Mouse (Mus musculus) embryonic facial prominence, embryonic 15.5 days (tissue): ENCODE measurements around the gene Hoxd10. TPM values are rescaled to one million over a fixed set of nuclear protein-coding genes. Genes with fewer than 3 reads are reported as not detected.

ENCODE experiments used
- ATAC-seq: fragments of 200-750 bp; cut with Nextera tagmentation; 2 replicates; pipeline ENCODE4 v1.8.0; 2017; ENCODE audit warnings: low read depth, moderate TSS enrichment; ENCODE audit not compliant: insufficient number of reproducible peaks, low FRiP score, low TSS enrichment
- H3K27ac ChIP-seq: fragments of 300-500 bp; sonication (generic); replicated peaks from 2 replicates; pipeline ENCODE4 v1.5.1; 2015; ENCODE audit warnings: mild to moderate bottlenecking, inconsistent platforms
- H3K27me3 ChIP-seq: fragments of 300-500 bp; sonication (generic); 2 replicates; pipeline ENCODE4 v1.6.1; 2015; ENCODE audit warnings: inconsistent platforms
- H3K36me3 ChIP-seq: fragments of 300-500 bp; sonication (generic); 2 replicates; pipeline ENCODE4 v1.6.1; 2015; ENCODE audit warnings: mild to moderate bottlenecking, inconsistent platforms
- H3K4me1 ChIP-seq: fragments of 300-500 bp; sonication (generic); 2 replicates; pipeline ENCODE4 v1.6.1; 2015; ENCODE audit warnings: inconsistent platforms
- H3K4me2 ChIP-seq: fragments of 300-500 bp; sonication (generic); replicated peaks from 2 replicates; pipeline ENCODE4 v1.6.1; 2015; ENCODE audit warnings: mild to moderate bottlenecking, inconsistent platforms
- H3K4me3 ChIP-seq: fragments of 300-500 bp; sonication (generic); replicated peaks from 2 replicates; pipeline ENCODE4 v1.5.1; 2015; ENCODE audit warnings: mild to moderate bottlenecking, inconsistent platforms
- H3K9ac ChIP-seq: fragments of 300-500 bp; sonication (generic); 2 replicates; pipeline ENCODE4 v1.6.1; 2015; ENCODE audit warnings: inconsistent platforms
- H3K9me3 ChIP-seq: fragments of 300-500 bp; sonication (generic); replicated peaks from 2 replicates; pipeline ENCODE4 v1.6.1; 2016; ENCODE audit warnings: inconsistent platforms
- whole genome bisulfite sequencing: fragments of 180-500 bp; shearing (Covaris S2); methylation state at CpG from one replicate; pipeline ENCODE4 v1.1.7; 2015; 5-methylcytosine and 5-hydroxymethylcytosine counted together
- polyA plus RNA-seq: library from polyadenylated mRNA; unstranded; fragments of >200 nt; fragmentation: Nextera tagmentation; extraction: Ambion mirVana; gene quantifications from 2 replicates; pipeline ENCODE4 v1.2.1, GENCODE M21; 2015

The Hoxd10 gene
- polyA plus RNA-seq, 1 experiment from 2014 or later = 0.57 TPM

DNA sequence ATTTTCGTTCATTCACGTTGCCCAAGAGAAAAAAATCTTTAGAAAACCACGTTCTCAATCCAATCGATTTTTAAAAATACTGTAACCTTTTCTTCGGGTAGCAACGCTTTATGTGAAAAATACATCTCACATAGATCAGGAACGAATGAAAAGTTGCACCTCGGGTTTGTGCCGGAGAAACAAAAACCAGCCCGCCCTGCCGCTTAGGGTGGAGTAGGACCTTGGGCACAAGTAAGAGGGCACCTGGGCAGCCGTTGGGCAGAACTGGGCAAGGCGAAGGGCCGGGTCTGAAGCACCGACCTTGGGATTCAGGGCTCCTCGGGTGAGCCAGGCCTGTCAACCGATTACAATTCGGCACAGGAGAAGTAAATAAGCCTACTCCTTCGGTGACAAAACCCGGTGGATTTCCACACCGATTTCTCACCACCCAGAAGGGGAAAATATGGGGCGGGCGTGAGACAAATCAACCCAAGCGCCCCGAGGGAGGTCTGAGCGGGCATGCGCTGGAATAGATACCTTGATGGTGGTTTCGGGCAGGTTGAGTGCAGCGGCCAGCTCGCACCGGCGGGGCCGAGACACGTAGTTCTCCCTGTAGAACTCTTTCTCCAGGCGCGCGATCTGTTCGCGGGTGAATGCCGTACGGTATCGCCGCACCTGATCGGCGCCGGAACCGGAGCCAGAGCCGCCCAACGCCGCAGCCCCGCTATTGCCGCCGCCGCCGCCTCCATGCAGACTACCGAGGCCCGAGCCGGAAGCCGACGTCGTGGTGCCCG, 34.3 kb upstream of the Hoxd10 start:
- Histone ChIP-seq H3K27me3 (peaks cover 86% of the 10 kb centered on the region), H3K9ac (no peak overlapping the region), H3K27ac (no peak overlapping the region), H3K36me3 (no peaks in the 10 kb centered on the region), H3K4me2 (peak overlapping the region; percentile 29), H3K4me3 (peak overlapping the region; percentile 21; the same call in 1 of the 2 replicates), H3K4me1 (peaks cover 34% of the 10 kb centered on the region), H3K9me3 (no peaks in the 10 kb centered on the region)
- WGBS = 3% methylated on average over 62 of the region's 62 CpGs
- no peak for ATAC-seq

DNA sequence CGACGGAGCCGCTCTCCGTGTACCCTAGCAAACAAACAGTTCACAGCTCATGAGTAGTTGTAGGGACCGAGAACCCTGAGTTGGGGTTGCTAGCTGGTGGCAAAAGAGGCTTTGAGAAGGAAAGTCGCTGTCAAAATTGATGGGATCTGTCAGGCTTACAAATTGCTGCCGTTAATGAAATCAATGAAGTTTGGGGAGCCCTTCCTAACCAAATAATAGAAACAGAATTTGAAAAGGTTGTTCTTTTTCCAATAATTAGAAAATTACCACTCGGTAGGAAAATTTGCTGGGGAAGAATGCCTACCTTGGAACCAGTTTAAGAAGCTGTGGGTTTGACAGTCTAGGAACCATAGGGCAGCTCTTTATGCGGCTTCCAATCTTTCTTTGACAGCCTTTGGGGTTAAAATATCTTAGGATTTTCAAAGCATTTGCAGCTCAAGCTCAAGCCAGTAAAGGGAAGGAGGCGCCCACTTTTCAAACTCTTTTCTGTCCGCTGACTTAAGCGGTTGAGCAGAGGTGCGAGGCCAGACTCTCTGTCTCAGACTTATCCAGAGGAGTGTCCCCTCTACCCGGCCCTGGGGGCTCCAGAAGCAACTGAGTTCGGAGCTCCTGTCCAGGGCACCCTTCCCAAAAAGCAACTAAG, 33.6 kb upstream of the Hoxd10 start:
- WGBS = 2% methylated on average over 15 of the region's 15 CpGs
- Histone ChIP-seq H3K9ac (no peak overlapping the region), H3K4me3 (peak overlapping the region; percentile 21; the same call in 1 of the 2 replicates), H3K4me1 (peaks cover 34% of the 10 kb centered on the region), H3K9me3 (no peaks in the 10 kb centered on the region), H3K36me3 (no peaks in the 10 kb centered on the region), H3K27ac (no peak overlapping the region), H3K4me2 (peak overlapping the region; percentile 29), H3K27me3 (peaks cover 91% of the 10 kb centered on the region)
- ATAC-seq = no peak

- Histone ChIP-seq H3K4me3 (peak overlapping the region; percentile 12; the same call in 1 of the 2 replicates), H3K4me1 (peaks cover 34% of the 10 kb centered on the region), H3K27ac (no peak overlapping the region), H3K9ac (no peak overlapping the region), H3K36me3 (no peaks in the 10 kb centered on the region), H3K9me3 (no peaks in the 10 kb centered on the region), H3K4me2 (peak overlapping the region; percentile 15; the same call in 1 of the 2 replicates), H3K27me3 (peaks cover 95% of the 10 kb centered on the region)
- WGBS = 3% methylated on average over 47 of the region's 47 CpGs
- ATAC-seq = no peak
These were observed 32.9 kb upstream of the Hoxd10 start for GRCm38 (mm10) chr2:74658667-74659371.

- Histone ChIP-seq H3K27me3 (peaks cover 95% of the 10 kb centered on the region), H3K4me3 (peak within 1 kb of the TSS; percentile 12; the same call in 1 of the 2 replicates), H3K9me3 (no peaks in the 10 kb centered on the region), H3K4me1 (peaks cover 34% of the 10 kb centered on the region), H3K4me2 (peak within 1 kb of the TSS; percentile 15; the same call in 1 of the 2 replicates), H3K9ac (no peak within 1 kb of the TSS), H3K36me3 (no peaks in the 10 kb centered on the region), H3K27ac (no peak within 1 kb of the TSS)
- WGBS = 3% methylated on average over 28 of the region's 28 CpGs
- ATAC-seq = no peak
These were observed 32.2 kb upstream of the Hoxd10 start, which contains the start of gene Evx2 for GRCm38 (mm10) chr2:74659507-74660005. Evx2 (minus strand) TSS chr2:74659557.

DNA sequence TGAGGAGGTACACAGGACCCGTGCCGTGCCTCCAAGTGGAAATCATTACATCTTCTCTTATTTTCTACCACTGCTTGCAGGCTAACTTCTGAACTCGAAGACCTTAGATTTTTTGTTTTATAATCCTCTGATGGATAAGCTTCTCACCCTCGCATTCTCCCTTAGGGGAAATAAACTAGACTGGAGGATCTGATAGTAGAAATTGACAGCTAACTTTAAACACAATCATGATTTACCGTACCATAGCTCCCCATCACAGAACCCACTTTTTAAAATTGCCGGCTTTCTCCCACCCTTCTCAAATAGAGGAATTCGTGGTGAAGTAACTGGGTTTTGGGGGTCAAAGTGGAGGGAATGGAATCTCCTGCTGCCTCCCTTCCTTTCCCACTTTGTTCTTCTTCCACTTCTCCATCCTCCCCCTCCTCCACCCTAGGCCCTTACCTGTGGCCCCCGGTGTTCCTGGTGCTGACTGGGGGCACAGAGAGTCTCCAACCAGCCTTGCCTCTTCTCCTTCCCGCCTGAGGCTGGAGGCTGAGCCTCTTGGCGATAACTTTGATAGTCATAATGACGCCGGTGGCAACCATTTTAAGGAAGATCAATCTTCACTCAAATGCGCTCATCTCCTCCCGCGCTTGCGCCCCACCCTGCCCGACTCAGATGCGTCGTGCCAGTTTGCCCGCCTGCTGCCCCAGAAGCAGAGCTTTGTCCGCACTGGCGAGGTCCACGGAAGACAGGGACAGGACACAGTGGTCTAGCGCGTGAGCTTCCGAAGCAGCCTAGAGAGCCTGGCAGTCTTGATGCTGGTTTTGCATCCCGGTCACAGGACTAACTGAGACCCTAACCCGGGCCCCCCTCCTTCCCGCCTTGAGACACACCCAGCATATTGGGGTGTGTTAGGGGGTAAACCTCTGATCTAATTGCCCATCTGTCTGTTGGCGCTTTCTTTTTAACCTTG, 31.0 kb upstream of the Hoxd10 start:
- Histone ChIP-seq H3K4me1 (peaks cover 32% of the 10 kb centered on the region), H3K9me3 (no peaks in the 10 kb centered on the region), H3K27me3 (peaks cover 94% of the 10 kb centered on the region), H3K27ac (no peak overlapping the region), H3K4me3 (0 out of 2 replicates have a peak overlapping the region, but pooled peaks have one; percentile 1), H3K36me3 (no peaks in the 10 kb centered on the region), H3K4me2 (no peak overlapping the region), H3K9ac (no peak overlapping the region)
- 2% methylated on average over 30 of the region's 30 CpGs for WGBS
- ATAC-seq = no peak

GRCm38 (mm10) chr2:74661685-74662084, 30.0 kb upstream of the Hoxd10 start:
- H3K4me1 ChIP-seq = peaks cover 26% of the 10 kb centered on the region
- no peak overlapping the region for H3K27ac ChIP-seq
- peak overlapping the region; percentile 46 for H3K4me2 ChIP-seq
- H3K36me3 ChIP-seq = no peaks in the 10 kb centered on the region
- H3K9me3 ChIP-seq = no peaks in the 10 kb centered on the region
- H3K9ac ChIP-seq = no peak overlapping the region
- H3K27me3 ChIP-seq = peaks cover 94% of the 10 kb centered on the region
- 1% methylated on average over 14 of the region's 14 CpGs for WGBS
- no peak for ATAC-seq
- H3K4me3 ChIP-seq = peak overlapping the region; percentile 29

DNA sequence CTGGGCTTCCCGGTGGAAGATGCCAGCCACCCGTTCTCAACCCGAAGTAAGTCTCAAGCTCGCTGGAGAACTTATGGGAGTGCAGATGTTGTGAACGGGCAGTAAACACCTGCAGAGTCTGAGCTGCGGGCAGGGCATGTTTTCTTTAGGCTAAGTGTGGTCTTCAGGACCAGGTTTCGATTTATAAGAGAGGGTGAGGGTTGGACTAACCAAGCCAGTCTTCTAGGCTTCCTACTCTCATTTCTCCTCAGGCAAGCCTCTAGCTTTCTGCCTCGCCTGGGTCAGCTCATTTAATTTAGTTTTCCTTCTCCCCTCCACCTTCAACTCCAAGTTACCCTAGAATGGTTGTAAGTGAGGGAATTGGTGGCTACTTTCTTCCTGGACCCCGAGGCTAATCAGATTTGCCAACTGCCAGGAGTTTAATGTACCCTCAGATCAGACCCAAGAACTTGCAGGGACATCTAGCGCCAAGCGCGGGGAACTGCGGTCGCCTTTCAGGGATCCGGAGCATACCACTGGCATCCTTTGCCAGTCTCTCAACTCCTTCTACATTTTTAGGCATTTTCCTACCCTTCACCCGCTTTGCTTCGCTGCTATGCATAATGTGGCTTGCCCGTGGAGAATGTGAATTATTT, 28.3 kb upstream of the Hoxd10 start:
- Histone ChIP-seq H3K27me3 (peaks cover 95% of the 10 kb centered on the region), H3K4me1 (peaks cover 27% of the 10 kb centered on the region), H3K27ac (no peak overlapping the region), H3K4me3 (no peak overlapping the region), H3K36me3 (no peaks in the 10 kb centered on the region), H3K9me3 (no peaks in the 10 kb centered on the region), H3K9ac (no peak overlapping the region), H3K4me2 (0 out of 2 replicates have a peak overlapping the region, but pooled peaks have one; percentile 15)
- WGBS = 3% methylated on average over 18 of the region's 18 CpGs
- ATAC-seq = no peak

DNA sequence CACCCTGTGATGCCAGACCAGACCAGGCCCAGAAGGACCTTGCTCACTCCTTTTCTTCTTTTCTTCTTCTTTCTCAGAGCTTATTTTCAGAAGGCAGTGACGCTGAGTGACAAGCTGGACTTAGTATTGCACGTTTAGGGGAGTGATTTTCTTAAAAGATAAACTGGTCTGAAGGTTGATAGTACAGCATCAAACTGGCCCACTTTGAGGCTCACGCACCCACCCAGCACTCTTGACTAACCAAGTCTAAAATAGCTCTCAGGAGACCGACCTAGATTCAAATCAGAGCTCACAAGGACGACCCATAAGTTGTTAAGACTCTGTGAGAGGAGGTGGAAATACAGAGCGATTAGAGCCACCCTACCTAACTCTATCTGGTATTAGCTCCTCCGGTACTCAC, 25.3 kb upstream of the Hoxd10 start:
- H3K4me2 ChIP-seq = no peak overlapping the region
- WGBS = 2% methylated on average over 7 of the region's 7 CpGs
- peaks cover 17% of the 10 kb centered on the region for H3K4me1 ChIP-seq
- no peak for ATAC-seq
- peaks cover 94% of the 10 kb centered on the region for H3K27me3 ChIP-seq
- no peaks in the 10 kb centered on the region for H3K36me3 ChIP-seq
- no peak overlapping the region for H3K4me3 ChIP-seq
- no peak overlapping the region for H3K27ac ChIP-seq
- no peak overlapping the region for H3K9ac ChIP-seq
- no peaks in the 10 kb centered on the region for H3K9me3 ChIP-seq

- Histone ChIP-seq H3K9me3 (no peaks in the 10 kb centered on the region), H3K27ac (no peak overlapping the region), H3K36me3 (no peaks in the 10 kb centered on the region), H3K9ac (no peak overlapping the region), H3K4me2 (peak overlapping the region; percentile 61; the same call in 1 of the 2 replicates), H3K4me3 (peak overlapping the region; percentile 38), H3K4me1 (peaks cover 13% of the 10 kb centered on the region), H3K27me3 (peaks cover 94% of the 10 kb centered on the region)
- ATAC-seq = no peak
- WGBS = 2% methylated on average over 36 of the region's 36 CpGs
These were observed 24.4 kb upstream of the Hoxd10 start for GRCm38 (mm10) chr2:74667191-74667841.
